Mouse (Mus musculus): Measurements from ENCODE around the gene Sp7. TPM values are rescaled to one million over a fixed set of nuclear protein-coding genes. Genes with fewer than 3 reads are reported as not detected.

Gene Sp7
- total RNA-seq (2023): not detected

DNA sequence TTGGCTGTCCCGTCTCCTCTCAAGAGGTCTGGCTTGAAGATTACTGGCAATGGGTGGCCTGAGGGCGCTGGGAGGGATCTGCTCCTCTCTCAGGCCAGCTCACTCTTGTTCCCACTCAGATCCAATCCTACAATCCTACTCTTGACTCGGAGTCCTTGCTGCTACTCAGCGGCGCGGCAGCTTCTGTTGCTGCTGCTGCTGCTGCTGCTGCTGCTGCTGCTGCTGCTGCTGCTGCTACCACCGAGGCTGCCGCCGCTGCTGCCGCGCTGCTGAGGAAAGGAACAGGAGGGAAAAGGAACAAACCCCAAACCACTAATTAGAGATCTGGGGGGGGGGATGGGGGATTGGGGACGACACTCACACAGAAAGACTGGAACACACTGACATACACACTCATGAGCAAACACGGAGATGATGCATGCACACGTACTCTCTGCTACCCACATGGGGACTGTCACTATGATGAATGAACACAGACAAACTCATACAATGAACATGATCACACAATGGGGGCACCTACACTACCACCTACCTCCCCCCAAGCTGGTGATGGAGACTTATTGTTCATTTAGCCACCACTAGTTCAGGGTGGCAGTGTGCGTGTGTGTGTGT is at the start of gene Sp7:
TSS of gene Sp7 (minus strand) at position 450 of the 612 bp plus-strand sequence.

DNA sequence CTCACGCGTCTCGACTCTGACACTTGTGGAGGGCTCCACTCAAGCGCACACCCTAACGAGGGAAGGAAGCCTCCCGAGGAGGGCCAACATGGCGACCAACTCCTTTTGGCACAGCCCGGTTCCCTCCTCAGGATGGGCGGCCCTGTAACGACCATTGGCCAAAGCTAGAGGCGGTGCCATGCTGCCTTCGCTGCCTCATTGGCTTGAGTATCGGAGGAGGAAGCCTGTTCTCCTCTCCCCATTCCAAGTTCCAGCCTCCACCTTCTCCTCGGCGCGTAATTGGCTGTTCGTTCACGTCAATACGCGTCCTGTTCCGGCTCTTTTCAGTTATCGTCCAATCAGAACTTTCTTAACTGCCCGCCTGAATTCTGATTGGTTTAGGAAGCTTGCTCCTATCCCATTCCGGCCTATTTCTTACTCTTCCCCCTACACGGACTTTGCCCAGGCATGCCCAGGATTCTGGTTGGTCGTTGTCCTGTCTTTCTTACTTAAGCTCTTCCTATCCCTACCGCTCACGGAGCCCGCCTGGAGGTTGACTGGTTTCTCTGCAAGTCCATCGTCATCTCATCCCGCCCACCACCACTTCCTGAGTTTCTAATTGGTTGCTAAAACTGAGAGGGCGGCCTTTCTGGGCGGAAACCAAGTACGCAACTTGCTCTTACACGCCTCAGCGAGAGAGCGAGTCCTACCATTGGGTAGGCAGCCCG is 38.7 kb upstream of the Sp7 start, which contains the start of gene Sp1:
TSS of gene Sp1 (plus strand) at position 655 of the 707 bp plus-strand sequence.

GRCm38 (mm10) chr15:102350138-102350941 is 16.6 kb downstream of the Sp7 start, which contains the start of gene Aaas:
Gene Aaas, minus strand, starts transcription at chr15:102350771.

DNA sequence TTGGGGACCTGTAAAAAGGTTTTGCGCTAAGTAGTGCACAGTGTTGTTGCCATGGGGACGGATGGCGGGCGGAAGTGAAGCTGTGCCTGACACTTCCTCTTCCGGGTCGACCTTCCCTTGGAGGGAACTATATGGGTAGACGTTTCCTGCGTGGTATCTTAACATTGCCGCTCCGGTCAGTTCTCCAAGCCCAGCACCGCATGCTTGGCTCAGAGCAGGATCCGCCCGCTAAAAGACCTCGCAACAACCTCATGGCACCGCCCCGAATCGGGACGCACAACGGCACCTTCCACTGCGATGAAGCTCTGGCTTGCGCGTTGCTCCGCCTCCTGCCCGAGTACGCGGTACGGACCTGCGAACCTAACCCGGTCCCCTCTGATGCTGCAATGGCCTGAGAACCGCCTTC is 35.4 kb downstream of the Sp7 start, which contains the start of gene Myg1:
TSS of gene Myg1 (plus strand) at position 100 of the 406 bp plus-strand sequence.

GRCm38 (mm10) chr15:102326022-102326576 is 40.9 kb downstream of the Sp7 start, which contains the start of gene Pfdn5:
Gene Pfdn5, plus strand, starts transcription at chr15:102326116.

Other genes with a start within 250 kb of the Sp7 start
- 36.0 TPM for gene Spryd3, start 230.9 kb downstream of the Sp7 start, total RNA-seq (2023)
- gene Igfbp6, start 222.8 kb downstream of the Sp7 start, total RNA-seq (2023): not detected
- gene Soat2, start 216.7 kb downstream of the Sp7 start, total RNA-seq (2023): 1.1 TPM
- 130 TPM for gene Zfp740, start 163.9 kb downstream of the Sp7 start, total RNA-seq (2023)
- gene Csad, start 162.5 kb downstream of the Sp7 start, total RNA-seq (2023): 14.5 TPM
- 572 TPM for gene Itgb7, start 135.2 kb downstream of the Sp7 start, total RNA-seq (2023)
- gene Rarg, start 109.7 kb downstream of the Sp7 start, total RNA-seq (2023): 20.6 TPM
- gene Gm9918, start 96.6 kb downstream of the Sp7 start, total RNA-seq (2023): not detected
- gene Mfsd5, start 87.7 kb downstream of the Sp7 start, total RNA-seq (2023): 28.3 TPM
- gene Espl1, start 70.9 kb downstream of the Sp7 start, total RNA-seq (2023): 3.8 TPM
- 483 TPM for gene Pfdn5, start 41.1 kb downstream of the Sp7 start, total RNA-seq (2023)
- gene Myg1, start 35.5 kb downstream of the Sp7 start, total RNA-seq (2023): 52.7 TPM
- 43.6 TPM for gene Aaas, start 16.4 kb downstream of the Sp7 start, total RNA-seq (2023)
- 134 TPM for gene Sp1, start 39.0 kb upstream of the Sp7 start, total RNA-seq (2023)
- gene Amhr2, start 78.2 kb upstream of the Sp7 start, total RNA-seq (2023): 0.70 TPM
- 54.2 TPM for gene Prr13, start 91.8 kb upstream of the Sp7 start, total RNA-seq (2023)
- gene Pcbp2, start 103.4 kb upstream of the Sp7 start, total RNA-seq (2023): 785 TPM
- 43.5 TPM for gene Gm10337, start 136.5 kb upstream of the Sp7 start, total RNA-seq (2023)
- gene Map3k12, start 149.9 kb upstream of the Sp7 start, total RNA-seq (2023): 3.7 TPM
- gene Tarbp2, start 151.0 kb upstream of the Sp7 start, total RNA-seq (2023): 55.4 TPM
- gene Npff, start 157.8 kb upstream of the Sp7 start, total RNA-seq (2023): 24.7 TPM